Mouse (Mus musculus) adrenal gland, postnatal 14 days (tissue): ENCODE measurements around the gene Bcor. TPM values are rescaled to one million over a fixed set of nuclear protein-coding genes. Genes with fewer than 3 reads are reported as not detected.

Source experiments
- DNase-seq: peaks from one replicate; pipeline ENCODE4 v3.0.0; 2021; ENCODE audit warnings: mixed read lengths
- total RNA-seq: library from RNA; stranded (reverse); gene quantifications from 2 replicates; pipeline ENCODE4 v1.2.3, GENCODE M21; 2021

Bcor gene
- total RNA-seq, 1 experiment from 2014 or later, result 18.6 TPM

- no peak for DNase-seq
These were observed 74.2 kb downstream of the Bcor start for GRCm38 (mm10) chrX:12085949-12086348.

- DNase-seq, result no peak
These were observed 74.9 kb downstream of the Bcor start for GRCm38 (mm10) chrX:12085290-12085689.

GRCm38 (mm10) chrX:12084698-12085097, 75.5 kb downstream of the Bcor start:
- DNase-seq, result no peak

- DNase-seq, result no peak
These were observed 76.5 kb downstream of the Bcor start for GRCm38 (mm10) chrX:12083631-12084030.

GRCm38 (mm10) chrX:12082736-12083135, 77.4 kb downstream of the Bcor start:
- no peak for DNase-seq

- no peak for DNase-seq
These were observed 78.0 kb downstream of the Bcor start for GRCm38 (mm10) chrX:12082184-12082583.

GRCm38 (mm10) chrX:12081741-12082155, 78.4 kb downstream of the Bcor start:
- no peak for DNase-seq

- DNase-seq, result peak; percentile 67
These were observed 79.0 kb downstream of the Bcor start for GRCm38 (mm10) chrX:12080904-12081740.

- DNase-seq, result peak; percentile 79
These were observed 79.9 kb downstream of the Bcor start for GRCm38 (mm10) chrX:12080095-12080903.

GRCm38 (mm10) chrX:12079309-12080094, 80.7 kb downstream of the Bcor start:
- peak; percentile 68 for DNase-seq

GRCm38 (mm10) chrX:12079059-12079308, 81.2 kb downstream of the Bcor start:
- no peak for DNase-seq

- peak; percentile 64 for DNase-seq
These were observed 81.7 kb downstream of the Bcor start for GRCm38 (mm10) chrX:12078195-12079058.

GRCm38 (mm10) chrX:12077601-12077980, 82.6 kb downstream of the Bcor start:
- DNase-seq, result no peak

- peak; percentile 80 for DNase-seq
These were observed 83.2 kb downstream of the Bcor start for GRCm38 (mm10) chrX:12076763-12077600.

- no peak for DNase-seq
These were observed 87.4 kb downstream of the Bcor start for GRCm38 (mm10) chrX:12072721-12073120.

- DNase-seq, result peak; percentile 27
These were observed 91.0 kb downstream of the Bcor start for GRCm38 (mm10) chrX:12068978-12069724.

- peak; percentile 51 for DNase-seq
These were observed 92.2 kb downstream of the Bcor start for GRCm38 (mm10) chrX:12067851-12068510.

- no peak for DNase-seq
These were observed 93.1 kb downstream of the Bcor start for GRCm38 (mm10) chrX:12067031-12067430.

GRCm38 (mm10) chrX:12065782-12066181, 94.4 kb downstream of the Bcor start:
- DNase-seq, result no peak

- DNase-seq, result no peak
These were observed 97.3 kb downstream of the Bcor start for GRCm38 (mm10) chrX:12062932-12063260.
